Mouse (Mus musculus): ENCODE data around the gene Snx32.

Snx32 gene

GRCm38 (mm10) chr19:5477668-5478300 is 32.6 kb downstream of the Snx32 start:
- no peak for DNase-seq

GRCm38 (mm10) chr19:5477004-5477667 is 33.2 kb downstream of the Snx32 start:
- DNase-seq: no peak

- DNase-seq: no peak
These were observed 35.1 kb downstream of the Snx32 start for GRCm38 (mm10) chr19:5475069-5475714.

DNA sequence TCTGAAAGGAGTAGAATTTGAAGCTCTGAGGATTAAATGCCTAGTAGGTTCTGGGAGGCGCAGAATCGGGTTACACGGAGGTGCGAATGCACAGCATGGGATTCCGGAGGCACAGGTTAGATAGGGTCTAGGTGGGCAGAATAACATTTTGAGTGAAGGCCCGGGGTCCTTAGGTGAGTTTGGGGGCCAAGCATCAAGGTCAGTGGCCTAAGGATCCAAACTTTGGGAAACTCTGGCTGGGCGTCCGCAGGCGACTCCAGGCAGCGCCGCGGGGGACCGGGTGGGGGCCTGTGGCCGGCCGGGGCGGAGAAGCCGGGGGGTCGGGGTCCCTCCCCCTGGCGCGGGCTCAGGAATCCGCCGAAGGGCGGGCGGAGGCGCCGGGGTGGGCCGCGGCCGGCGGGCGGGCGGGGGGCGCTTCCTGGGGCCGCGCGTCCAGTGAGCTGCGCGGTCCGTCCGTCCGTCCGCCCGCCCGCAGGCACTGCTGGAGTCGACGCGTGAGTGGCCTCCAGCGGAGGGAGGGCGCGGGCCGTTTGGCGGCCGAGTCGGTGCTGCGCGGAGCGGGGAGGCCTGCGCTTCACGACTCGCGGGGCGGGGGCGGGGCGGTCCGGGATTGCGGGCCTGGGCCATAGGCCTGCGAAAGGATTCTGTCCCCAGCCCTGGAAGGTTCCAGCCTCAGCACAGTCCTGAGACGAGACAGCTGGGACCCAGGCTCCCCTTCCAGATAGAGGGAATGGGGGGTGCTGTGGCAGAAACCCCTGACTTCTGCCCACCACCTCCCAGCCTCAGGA is 35.9 kb downstream of the Snx32 start:
- no peak for DNase-seq

- peak; percentile 72 for DNase-seq
These were observed 36.6 kb downstream of the Snx32 start, which contains the start of gene Efemp2 for GRCm38 (mm10) chr19:5473720-5474119. Gene Efemp2, plus strand, starts transcription at chr19:5473954.

GRCm38 (mm10) chr19:5472857-5473256 is 37.5 kb downstream of the Snx32 start:
- no peak for DNase-seq

GRCm38 (mm10) chr19:5471846-5472245 is 38.5 kb downstream of the Snx32 start:
- DNase-seq: no peak

- DNase-seq: peak; percentile 73
These were observed 42.0 kb downstream of the Snx32 start, which contains the start of gene Ctsw for GRCm38 (mm10) chr19:5468374-5468773. Gene Ctsw, minus strand, starts transcription at chr19:5468507.

- no peak for DNase-seq
These were observed 43.3 kb downstream of the Snx32 start for GRCm38 (mm10) chr19:5466916-5467500.

DNA sequence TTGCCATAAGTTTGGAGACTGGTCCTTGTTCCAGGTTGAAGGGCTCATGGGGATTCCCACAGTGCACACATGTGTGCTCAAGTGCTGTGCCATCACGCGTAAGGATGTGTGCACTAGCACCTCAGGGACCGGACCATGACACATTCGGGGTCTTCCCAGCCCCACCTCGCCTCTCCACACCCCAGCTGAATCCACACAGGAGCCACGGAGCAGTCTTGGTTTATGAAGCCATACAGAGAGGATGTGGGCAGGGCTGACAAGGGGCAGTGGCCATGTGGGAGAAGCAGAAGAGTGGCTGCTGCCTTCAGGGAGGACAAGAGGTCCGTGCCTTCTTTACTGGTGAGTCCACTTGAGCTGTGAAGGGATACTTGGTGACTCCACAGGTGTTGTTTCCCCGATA is 45.3 kb downstream of the Snx32 start:
- DNase-seq: no peak

- DNase-seq: peak; percentile 77
These were observed 46.4 kb downstream of the Snx32 start for GRCm38 (mm10) chr19:5463791-5464562.

DNA sequence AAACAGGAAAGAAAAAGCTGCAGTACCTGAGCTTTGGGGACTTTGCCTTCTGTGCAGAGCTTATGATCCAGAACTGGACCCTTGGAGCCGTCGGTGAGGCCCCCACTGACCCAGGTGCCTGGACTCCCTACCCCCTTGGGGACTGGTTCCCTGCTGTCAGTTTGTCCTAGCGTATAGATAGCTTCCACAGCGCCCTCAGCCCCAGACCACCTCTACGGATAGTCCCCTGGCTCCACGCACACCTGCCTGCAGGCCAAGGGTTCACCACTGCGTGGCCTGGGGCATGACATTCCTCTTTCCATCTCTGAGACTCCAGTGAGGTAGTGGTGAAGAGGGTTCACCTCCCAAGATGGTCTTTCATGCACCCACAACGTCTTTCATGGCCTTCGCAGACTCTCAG is 47.1 kb downstream of the Snx32 start:
- no peak for DNase-seq

- no peak for DNase-seq
These were observed 48.9 kb downstream of the Snx32 start for GRCm38 (mm10) chr19:5461411-5461810.

DNA sequence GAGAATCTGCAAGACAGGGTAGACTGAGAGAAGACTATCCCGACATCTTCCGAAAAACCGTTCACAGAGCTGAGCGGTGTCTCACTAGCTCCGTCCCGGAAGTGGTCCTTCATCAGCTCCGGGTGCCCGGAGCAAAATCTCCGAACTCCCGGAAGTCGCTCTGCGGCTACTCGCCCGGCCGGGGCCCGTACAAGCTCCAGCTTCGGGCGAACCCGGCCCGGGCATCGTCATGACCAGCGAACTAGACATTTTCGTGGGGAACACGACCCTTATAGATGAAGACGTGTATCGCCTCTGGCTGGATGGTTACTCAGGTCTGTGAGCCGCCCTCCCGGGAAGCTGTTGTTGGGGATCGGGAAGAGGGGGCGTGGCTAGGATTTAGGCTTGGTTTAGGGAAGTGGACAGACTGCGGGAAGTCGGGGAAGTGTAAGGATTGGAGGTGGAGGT is 49.9 kb downstream of the Snx32 start, which contains the start of gene Fibp:
Fibp (plus strand) TSS at position 151 of the 447 bp plus-strand sequence.
- DNase-seq: peak; percentile 81

- no peak for DNase-seq
These were observed 50.4 kb downstream of the Snx32 start for GRCm38 (mm10) chr19:5459896-5460295.

DNA sequence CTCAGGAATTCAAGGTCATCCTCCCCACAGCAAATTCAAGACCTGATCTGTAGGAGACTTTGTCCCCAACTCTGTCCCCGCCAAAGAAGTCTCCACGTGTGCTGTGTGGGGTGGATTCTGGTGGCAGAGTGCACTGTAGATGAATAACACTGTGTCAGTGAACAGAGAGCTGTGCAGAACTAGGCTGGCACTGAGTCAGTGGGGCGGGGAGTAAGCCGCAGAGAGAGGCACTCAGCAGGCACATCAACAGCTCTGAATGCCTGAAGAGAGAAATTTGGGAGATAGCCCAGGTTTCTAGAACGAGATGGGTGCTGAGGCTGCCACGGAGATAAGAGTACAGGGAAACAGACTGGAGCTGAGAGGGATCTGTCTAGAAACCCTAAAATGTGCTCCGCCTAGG is 51.3 kb downstream of the Snx32 start:
- DNase-seq: no peak

- DNase-seq: no peak
These were observed 52.4 kb downstream of the Snx32 start, which contains the start of gene Ccdc85b for GRCm38 (mm10) chr19:5457746-5458442. Gene Ccdc85b, minus strand, starts transcription at chr19:5457894.

DNA sequence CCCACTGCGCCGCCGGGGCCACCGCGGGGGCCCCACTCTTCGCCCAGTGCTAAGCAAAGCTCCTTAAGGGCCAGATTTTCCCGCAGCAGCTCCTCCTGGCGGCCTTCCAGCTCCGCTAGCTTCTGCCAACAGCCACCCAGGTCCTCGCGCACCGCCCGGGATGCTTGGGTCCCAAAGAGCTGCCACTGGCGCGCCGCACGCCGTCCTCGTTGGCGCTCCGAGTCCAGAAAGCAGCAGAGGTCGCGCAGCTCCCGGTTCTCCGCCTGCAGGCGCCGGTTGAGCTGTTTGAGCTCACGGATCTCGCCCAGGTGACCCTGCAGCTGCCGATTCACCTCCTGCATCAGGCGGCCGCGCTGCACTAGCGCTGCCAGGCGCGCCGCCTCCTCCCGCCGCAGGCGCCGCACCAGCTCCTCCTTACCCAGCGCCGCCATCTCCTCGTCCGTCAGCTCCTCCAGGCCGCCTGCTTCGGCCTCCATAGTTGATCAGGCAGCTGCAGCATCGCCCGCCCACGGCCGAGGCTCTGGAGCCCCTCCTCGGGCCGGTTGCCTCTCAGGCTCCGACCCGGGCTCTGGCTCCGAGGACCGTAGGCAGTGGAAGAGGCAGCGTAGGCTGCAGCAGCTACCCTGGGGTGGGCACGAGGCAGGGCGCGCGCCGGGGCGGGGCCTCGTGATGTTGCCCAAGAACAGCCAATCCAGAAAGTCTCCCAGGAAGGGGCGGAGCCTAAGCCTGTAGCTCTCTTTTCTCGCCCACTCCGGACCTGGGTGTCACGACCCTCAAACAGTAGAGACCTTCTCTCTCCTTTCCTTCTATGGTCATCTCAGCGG is 53.2 kb downstream of the Snx32 start:
- peak; percentile 96 for DNase-seq

DNA sequence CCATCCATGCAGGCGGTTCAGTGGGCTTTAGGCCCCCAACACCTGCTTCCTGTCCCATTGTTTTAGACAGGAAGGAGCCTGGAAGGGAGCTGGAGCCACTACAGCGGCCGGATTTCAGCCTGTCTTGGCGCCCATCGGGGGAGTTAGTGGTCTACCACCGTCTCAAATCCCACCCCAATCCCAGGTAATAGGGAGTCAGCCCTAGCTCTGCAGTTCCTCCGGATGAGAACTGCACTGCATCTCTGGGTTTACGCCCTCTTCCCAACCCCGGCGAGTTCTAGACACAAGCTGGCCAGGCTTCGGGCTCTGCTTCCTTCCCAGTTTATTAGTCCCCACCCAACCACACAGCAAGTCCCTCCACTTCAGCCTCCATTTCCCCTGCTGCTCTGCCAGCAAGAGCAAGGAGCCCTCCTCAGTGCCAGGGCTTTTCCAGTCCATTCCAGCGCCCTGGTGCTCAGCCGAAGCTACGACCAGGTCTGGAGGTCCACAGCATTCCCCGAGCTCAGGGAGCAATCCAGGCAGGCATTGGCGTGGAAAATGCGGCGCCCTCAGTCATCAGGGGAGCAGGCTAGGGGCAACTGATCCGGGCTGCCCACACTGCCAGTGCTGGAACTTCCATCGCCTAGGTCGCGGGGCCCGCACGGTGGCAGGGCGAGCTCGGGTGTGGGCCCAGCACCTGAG is 54.0 kb downstream of the Snx32 start:
- DNase-seq: no peak

GRCm38 (mm10) chr19:5455568-5455967 is 54.8 kb downstream of the Snx32 start:
- no peak for DNase-seq

Data from thymus, postnatal 25 days (tissue).